Mouse (Mus musculus) natural killer cell, adult 2 months (primary cell): ENCODE measurements around the gene Sppl2a.
"Not testable (repeated sequence)": the region's sequence is repeated elsewhere in the genome, so short reads cannot be mapped to it uniquely, and the experiment has no call there.

ENCODE experiments used
- DNase-seq, 2 experiments: peaks; one replicate each; pipeline ENCODE4 v3.0.0; 2022; ENCODE audit warnings: low spot score in 2 of 2

Gene Sppl2a

DNA sequence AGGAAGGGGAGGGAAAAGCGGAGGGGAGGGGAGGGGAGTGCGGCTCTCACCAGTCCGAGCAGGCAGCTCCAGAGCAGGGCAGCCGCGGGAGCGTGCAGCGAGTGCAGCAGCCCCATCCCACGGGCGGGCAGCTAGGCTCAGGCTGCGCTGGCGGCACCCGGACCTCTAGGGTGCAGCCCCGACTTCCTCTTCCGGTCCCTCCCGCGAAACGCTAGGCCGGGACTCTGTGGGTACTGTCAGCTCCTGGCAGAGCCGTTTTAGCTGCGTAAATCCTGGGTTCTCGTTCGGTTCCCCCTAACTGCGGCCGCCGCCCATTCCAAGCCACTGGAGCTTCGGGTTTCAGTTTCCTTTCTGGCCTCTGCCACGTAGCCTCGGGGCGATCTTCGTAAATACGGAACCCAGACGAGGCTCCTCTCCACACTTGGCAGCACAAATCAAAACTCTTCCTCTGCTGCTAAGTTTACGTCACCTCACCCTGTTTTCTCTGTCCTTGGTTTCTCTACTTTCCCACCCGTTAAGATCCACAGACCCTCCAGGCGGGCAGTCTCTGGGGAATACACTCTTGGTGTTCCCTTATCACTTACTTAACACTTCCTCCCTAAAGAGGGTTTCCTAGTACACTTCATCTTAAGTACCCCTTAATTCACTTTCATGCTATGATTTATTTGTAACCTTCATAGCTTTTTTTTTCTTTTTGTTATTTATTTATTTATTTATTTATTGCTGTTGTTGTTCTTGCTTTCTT is at the start of gene Sppl2a:
Sppl2a (minus strand) TSS at position 339 of the 745 bp plus-strand sequence.
- DNase-seq: peak; percentile 71 to 82

DNA sequence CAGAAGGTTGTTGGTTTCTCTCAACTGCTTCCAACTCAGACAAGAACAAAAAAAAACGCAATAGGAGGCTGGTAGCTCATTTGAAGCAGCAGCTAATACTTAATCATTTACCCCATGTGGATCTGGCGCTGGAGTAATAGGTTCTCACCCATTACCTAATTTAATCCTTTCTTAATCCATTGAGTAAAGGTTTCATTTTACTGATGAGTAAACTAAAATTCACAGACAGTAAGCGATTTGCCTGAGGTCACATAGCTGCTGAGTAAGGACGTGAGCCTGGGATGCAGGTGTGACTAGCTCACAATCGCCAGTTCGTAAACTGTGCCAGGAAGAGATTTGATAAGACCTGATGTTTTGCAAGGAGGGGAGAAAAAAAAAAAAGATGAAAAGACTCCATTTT is 44.4 kb upstream of the Sppl2a start:
- DNase-seq: no peak

DNA sequence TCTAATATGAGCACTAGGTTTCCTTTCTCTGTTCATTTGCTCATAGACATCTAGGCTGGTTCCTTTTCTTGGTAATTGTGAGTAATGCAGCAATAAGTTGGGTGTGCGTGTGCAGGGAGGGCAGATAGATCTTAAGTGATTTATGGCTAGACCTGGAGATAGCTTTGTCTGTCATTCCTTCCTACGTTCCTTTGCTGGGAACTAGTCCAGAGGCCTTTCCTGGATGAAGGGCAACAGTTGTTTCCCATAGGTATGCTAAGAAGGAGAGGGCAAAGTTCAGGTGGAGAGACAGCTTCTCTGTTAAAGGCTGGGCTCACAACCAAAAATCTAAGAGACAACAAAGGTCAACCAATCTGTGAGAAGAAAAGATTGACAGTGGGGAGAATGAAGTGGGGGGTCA is 28.7 kb upstream of the Sppl2a start:
- no peak for DNase-seq

DNA sequence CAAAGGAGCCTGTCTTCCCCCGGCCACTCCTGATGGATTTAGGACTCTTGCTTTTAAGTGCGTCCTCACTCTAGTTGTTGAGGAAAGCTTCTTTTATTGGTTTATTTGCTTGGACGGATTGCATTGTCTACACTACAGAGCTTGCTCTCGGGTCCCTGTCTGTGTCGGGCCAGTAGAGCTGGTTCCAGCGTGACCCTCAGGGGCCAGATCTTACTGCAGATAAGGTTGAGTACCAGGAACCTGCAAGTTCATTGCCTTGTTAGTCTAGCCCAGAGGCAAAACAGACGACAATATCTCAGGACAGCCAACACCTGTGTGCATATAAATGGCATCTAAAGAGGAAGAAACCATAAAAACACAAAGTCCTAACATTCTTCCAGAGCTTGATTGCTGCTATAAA is 22.6 kb upstream of the Sppl2a start:
- no peak for DNase-seq

DNA sequence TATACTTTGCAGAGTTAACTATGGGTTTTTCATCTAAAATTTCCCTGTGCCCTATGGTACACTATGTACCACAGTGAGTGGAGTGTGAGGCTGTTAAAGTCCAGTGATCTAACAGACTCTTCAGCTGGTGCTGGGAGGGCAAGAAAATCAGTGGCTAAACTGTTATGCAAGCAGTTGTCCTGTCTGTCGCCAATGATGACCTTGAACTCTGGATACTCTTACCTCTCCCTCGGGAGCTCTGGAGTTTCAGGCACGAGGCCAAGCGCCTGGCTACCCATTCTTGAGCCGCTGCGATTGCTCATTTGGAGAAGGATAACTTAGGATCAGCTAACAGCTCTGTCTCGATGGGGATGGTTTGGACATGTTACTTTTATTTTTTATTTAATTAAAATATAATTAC is 18.1 kb upstream of the Sppl2a start:
- DNase-seq: no peak

DNA sequence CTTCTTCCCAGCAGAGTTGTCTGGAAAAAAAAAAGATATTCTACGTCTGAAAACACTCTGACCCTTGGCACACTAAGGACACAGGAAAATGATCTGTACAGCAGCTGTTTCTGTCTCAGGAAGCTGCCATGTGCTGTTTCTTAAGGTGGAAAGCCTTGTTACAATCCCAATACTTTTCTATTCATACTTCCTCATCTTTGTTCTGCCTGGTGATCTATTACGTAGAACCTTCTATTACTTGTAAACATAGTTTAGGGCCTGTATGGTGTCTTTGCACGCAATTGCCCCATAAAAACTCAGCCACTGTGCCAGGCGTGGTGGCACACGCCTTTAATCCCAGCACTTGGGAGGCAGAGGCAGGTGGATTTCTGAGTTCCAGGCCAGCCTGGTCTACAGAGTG is 17.4 kb upstream of the Sppl2a start:
- no peak for DNase-seq

DNA sequence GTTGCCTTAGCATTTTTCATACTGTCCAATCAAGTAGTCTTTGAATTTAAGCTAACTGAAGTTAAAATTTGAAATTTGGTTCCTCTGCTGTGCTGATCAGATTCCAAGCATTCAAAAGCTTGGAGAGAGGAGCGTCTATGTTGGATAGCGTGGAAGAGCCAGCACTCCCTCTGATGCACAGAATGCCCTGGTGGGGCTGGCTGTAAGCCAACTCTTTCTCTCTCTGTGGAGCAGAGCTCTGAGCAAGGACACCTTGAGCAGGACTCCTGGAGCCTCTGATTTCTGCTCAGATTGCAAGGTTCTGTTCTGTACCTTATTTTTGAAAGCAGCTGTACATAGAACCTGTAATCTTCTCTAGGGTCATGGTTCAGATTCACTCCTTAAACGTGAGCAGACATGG is 16.8 kb upstream of the Sppl2a start:
- DNase-seq: no peak

DNA sequence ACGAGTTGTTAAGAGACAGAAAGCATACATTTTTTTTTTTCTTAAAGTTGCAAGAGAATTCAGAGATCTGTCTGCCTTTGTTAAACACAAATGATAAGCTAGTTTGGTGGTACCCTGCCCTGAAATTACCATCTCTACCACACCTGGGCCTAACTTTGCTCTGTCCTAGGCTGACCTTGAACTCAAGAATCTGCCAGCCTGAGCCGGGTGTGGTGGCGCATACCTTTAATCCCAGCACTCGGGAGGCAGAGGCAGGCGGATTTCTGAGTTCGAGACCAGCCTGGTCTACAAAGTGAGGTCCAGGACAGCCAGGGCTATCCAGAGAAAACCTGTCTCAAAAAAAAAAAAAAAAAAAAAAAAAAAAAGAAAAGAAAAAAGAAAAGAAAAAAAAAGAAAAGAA is 16.3 kb upstream of the Sppl2a start:
- DNase-seq: not testable (repeated sequence)

DNA sequence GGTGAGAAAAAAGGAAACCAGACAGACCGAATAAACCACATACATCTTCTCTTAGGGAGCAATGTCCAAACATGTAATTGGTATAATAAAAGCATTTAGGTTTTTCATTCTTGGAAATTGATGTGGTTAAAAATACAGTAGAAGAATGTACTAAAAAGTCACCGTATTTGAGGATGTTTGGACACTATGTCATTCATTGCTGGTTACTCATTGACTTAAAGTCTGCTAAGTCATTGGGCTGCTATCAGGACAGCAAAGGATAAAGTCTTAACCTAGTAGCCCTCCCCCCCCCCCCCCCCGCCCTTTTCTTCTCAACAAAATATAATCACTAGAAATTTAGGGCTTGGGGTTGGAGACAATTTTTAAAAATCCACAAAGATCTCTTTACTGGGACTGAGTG is 15.2 kb upstream of the Sppl2a start:
- no peak for DNase-seq

DNA sequence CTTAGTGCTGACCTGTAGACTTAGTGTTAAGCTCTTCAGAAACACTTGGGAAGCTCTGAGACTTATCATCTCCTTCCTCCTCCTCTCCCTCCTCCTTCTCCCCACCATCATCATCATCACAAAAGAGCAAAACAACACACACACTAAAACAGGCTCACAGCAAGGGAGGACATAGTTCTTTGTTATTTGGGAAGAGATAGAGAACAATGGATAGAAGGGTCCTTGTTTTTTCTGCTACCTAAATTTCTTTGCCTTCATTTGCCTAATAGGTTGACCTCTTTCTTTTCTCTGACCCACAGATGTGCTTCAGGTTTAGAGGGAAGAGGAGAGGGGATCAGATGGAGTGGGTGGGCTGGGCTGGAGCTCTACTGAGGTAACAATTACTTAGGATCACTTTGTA is 14.6 kb upstream of the Sppl2a start:
- no peak for DNase-seq

DNA sequence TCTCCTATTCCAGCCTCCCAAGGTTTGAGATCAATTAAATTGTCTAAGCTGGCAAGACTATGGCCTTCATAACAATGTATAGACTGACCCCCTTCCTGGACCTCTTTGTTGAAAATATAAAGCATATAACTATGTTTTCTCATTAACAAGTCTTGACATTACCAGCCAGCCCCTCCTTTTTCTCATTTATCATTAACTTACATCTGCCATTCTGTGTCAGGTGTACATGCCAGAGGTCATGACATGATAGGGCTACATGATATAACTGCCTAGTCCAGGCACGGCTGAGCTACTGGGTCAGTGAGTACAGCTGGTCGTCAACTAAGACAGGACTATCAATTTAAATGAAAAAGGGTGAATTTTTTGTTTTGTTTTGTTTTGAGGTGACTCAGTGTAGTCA is 10.2 kb upstream of the Sppl2a start:
- no peak for DNase-seq

DNA sequence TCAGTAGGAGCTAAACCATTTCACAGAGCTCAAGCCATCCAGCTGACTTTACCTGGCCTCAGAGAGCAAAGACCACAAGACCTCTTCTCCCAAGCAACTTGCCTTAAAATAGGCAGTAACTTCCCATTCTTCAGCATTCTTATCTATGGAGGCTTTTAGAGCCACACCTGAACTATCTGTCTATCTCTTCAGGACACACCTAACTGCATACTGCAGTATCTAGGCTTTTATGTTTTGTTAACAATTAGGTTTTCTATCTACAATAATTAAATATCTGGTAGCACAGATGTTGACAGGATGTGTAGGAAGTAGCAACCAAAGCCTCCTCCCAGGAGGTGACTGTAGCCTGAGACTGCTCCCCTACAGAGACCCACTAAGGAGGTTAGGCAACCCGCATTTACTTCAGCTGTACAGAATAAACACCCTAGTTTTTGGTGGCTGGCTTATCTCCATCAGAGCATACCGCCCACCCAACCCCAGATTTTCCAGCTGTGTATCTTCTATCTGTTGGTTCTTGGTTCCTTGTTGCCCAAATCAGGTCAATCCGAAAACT is 7.4 kb upstream of the Sppl2a start:
- DNase-seq: no peak

DNA sequence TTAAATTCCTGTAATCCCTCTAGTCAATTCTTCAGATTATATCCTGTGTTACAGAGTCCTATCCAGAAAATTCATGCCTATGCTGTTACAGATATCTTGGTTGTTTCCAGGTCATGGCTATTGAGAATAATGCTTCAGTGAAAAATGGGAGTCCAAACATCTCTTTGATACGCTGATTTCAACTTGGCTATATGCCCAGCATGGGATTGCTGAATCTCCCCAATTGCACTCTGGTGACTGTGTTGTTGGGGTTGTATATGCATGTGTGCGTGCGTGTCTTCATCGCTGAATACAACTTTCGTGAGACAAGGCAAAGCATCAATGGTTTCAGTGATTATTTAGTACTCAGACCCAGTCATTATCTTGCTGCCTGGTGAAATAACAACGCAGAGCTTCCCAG is 5.0 kb upstream of the Sppl2a start:
- no peak for DNase-seq

DNA sequence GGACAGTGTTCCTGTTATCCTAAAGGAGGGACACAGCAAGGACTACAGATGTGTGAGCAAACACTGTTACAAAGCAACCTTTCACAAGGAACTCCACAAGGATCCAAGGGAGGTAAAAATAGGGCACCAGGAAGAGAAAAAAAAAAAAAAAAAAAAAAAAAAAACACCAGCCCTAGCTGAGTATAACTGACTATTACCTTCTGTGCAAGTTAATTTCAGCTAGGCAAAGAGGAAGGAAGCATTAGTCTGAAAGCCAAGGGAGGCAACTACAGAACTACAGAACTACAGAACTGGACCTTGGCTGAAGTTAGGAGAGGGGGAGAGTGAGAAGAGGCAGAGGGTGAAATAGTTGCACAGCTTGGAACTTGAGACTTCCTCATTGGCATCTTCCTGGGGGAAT is 886 bp upstream of the Sppl2a start:
- DNase-seq: no peak

DNA sequence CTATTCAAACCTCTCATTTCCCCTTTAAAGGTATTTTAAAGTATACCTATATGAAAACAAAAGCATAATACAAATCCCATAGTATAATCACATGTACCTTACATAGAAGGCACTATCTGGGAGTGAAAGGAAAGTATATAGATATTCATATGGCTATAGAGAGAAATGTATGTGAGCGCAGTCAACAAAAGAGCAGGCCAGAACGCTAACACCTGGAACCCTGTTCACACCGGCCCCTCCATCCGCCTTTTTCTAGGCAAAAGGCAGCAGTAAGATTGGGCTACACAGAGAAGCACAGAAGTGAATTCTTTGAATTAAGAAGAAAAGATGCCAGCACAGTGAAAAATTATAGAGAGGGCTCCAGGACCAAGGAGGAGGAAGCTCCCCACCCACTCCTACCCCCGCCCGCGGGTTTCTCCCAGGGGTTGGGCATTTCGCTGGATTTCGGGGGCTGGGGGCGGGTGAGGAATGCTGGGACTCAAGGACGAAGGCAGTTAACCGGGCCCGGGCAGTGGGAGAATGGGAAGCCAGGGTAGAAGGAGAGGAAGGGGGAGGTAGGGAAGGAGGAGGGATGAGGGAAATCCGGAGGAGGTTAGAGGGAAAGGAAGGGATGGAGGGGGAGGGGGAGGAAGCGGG is 656 bp downstream of the Sppl2a start:
- DNase-seq: peak in 1 of 2 experiments; percentile 4

DNA sequence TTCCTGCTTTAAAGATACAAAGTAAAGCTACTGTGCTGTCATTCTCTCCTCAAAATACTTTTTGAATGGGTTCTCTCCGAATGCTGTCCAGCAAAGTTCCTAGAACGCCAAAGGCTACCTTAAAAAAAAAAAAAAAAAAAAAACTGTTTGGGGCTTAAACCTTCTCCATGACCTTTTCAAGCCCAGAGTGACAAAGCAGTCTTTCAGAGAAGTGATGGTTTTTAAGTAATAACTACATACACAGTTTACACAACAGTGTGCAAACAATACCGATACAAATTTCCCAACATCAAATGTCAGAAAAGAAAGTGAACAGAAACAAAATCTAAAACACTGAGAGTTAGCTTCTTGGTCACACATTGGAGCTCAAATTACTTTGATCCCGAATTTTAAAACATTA is 1.3 kb downstream of the Sppl2a start:
- no peak for DNase-seq

DNA sequence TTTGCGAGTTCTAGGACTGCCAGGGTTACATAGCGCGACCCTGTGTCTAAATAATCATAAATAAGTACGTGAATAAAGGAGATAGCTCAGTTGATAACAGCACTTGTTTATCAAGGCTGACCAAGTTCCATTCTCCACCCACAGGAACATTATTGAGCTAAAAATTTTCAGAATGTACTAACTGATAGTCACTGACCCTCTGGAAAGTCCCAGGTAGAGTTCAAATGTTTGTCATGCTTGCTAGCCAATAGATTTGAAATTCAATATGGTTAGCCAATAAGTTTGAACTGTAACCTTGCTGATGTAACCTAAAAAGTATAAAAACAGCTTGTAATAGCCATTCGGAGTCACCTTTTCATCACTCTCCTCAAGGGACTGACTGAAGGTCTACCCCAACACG is 4.4 kb downstream of the Sppl2a start:
- DNase-seq: no peak

DNA sequence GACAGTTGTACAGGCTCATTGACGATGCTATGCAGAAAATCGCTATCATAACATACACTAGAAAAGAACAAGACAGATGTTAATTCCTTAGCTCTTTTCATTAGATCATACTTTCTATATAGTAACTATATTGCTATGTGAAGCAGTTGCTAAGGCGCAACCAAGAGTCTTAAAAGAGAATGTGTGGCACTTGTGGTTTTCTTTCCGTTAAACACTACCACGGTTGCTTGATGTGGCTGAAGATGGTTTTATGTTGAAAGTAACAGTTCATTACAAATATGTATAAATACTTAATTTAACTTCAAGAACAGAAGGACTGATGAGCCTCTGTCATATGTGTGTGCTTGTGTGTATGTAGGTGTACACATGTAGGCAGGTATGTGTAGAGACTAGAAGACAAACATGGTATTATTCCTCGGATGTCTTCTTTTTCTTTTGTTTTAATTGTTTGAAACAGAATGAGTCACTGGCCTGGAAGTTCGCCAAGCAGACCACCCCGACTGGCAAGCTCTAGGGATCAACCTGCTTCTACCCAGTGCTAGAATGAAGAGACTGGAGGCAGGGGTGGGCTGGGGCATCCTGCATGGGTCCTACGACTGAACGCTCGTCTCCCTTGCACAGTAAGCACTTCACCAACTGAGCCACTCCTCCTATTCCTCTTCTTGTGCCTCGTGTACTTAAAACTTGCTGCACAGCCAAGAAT is 12.5 kb downstream of the Sppl2a start:
- DNase-seq: peak; percentile 20 to 39

DNA sequence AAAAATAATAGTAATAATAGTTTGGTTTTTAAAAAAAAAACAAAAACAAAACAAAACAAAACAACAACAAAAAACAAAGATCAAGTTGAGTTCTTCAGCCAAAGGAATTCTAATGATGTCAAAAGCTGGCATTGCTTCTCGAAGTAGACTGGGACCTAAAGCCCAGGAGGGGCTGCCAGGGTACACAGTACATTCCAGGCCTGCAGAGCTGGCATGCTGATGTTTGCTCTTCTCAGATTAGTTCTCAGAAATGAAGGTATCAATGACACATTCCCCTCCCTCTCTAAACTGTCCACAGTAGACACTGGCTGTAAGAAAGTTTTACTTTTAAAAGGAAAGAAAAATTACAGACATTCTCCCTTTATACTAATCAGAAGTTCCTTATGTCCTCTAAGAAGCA is 16.8 kb downstream of the Sppl2a start:
- DNase-seq: no peak

DNA sequence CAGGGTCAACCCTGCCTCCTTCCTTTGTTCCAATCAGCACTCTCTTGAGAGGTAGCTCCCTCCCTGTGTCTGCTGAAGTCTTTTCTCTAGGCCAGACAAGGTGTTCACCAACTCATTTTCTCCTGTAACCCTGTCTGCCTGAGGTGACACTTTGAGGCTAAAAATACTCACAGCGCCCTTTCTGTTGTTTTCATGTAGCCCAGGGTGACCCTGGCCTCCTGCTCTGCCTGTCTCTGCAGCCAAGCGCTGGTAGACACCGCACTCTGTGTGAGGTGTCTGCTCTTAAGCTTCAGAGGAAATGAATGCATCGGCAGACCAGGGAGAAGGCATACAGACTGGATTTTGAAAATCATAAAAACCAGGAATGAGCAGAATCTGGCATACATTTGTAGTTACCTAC is 18.9 kb downstream of the Sppl2a start:
- DNase-seq: no peak

DNA sequence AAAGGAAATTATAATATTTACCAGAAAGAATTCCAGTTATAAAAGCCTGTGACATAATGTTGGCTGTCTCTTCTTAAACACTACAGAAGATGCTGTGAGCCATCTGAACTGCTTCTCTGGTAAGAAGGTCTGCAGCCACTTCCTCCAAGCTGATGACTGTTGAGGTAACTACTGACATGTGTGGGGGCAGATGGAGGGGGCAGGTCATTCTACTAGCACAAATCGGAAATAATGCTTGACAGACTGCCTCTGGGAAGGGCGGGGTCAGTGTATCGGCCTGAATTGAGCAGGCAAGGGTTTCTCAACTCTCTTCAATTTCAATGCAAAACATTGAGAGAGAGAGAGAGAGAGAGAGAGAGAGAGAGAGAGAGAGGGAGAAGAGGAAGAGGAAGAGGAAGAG is 28.9 kb downstream of the Sppl2a start:
- DNase-seq: no peak

DNA sequence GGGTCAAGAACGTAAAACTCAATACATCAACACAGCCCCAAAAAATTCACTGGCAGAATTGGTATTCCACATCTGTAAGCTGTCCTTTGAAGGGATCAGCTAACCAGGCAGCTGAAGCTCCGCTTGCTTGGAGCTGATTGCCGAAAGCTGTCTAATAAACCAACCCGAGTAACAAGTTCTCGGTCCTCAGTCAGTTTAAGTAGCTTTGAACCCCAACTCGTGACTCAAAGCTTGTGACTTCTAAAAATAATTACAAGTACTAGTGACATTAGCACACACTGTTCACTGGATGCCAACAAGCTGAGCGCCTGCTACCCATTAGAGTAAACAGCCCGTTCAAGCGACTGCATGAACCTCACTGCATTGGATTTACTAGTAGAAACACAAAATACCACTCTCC is 35.5 kb downstream of the Sppl2a start:
- no peak for DNase-seq

DNA sequence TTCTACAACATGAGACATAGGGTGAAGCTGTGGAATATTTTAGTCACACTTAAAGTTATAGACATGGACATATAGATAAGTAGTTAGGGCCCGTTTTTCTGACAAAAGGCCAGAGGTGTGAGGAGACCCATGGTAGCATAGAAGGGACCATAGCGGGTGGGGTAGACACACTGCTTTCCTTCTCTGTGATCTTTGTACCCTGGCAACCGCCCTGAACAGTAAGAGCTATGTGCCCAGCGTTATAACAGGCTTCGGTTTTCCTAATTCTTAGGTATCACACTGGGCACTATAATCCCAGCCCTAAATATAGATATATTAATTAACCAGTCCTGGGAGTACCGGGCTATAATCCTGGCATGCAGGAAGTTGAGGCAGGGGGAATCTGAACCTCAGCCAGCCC is 36.1 kb downstream of the Sppl2a start:
- no peak for DNase-seq
